Mouse (Mus musculus) cortical plate, adult 2 months (tissue): ENCODE results near the gene Ddx1.

Experiments
- CTCF ChIP-seq: fragments of 200-500 bp; IDR thresholded peaks from 2 replicates; pipeline ENCODE4 v1.5.1; 2011; ENCODE audit warnings: mild to moderate bottlenecking, control low read depth, low read length; ENCODE audit not compliant: insufficient read depth; ENCODE audit errors: extremely low read depth
- POLR2A ChIP-seq: fragments of 200-500 bp; IDR thresholded peaks from 2 replicates; pipeline ENCODE4 v1.6.1; 2011; ENCODE audit warnings: mild to moderate bottlenecking, low read length, control low read depth; ENCODE audit not compliant: insufficient read depth; ENCODE audit errors: extremely low read depth

- TF ChIP-seq CTCF = no peak
- TF ChIP-seq POLR2A = no peak
These were observed 41.9 kb downstream of the Ddx1 start for GRCm38 (mm10) chr12:13207099-13207498.
